Mouse (Mus musculus) G1E-ER4 (cell line): ENCODE data around the gene Zfp281. TPM values are rescaled to one million over a fixed set of nuclear protein-coding genes. Genes with fewer than 3 reads are reported as not detected.

Experiments
- GATA1 ChIP-seq: IDR thresholded peaks from one replicate; pipeline ENCODE4 v1.8.0; 2012; ENCODE audit warnings: low read length, inconsistent platforms
- polyA plus RNA-seq: library from polyadenylated mRNA; stranded (reverse); fragments of >175 nt; gene quantifications from 2 replicates; pipeline ENCODE4 v1.2.3, GENCODE M21; 2012

Zfp281 gene
- polyA plus RNA-seq, 1 experiment: 22.3 TPM

DNA sequence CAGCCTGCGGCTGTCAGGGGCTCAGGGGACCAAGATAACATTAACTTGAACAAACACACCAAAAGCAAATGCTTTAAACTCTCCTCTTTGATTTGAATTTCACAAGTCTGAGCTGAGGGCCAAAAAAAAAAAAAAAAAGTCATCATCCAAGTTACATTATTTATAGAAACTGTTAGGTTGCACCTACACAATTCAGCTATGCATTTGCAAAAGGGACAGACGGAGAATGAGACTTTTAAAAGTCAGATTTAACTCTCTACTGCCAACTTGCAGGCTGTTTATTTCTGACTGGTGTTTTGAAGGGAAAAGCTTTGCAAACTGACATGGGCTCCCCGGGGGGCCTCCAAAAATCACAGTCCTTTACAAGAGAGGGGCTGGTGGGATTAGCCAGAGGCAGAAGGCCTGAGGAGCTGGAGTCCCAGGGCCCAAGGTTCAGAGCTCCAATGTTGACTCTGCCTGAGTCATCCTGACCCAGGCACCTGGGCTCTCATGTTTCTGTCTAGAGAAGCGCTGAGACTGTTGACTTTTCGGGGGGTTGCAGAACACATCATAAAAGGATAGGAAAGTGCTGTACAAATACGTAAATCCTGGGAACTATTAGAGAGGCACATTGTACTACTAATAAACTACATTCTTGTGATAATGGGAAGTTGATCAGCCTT is 40.4 kb downstream of the Zfp281 start:
- no peak for TF ChIP-seq GATA1

DNA sequence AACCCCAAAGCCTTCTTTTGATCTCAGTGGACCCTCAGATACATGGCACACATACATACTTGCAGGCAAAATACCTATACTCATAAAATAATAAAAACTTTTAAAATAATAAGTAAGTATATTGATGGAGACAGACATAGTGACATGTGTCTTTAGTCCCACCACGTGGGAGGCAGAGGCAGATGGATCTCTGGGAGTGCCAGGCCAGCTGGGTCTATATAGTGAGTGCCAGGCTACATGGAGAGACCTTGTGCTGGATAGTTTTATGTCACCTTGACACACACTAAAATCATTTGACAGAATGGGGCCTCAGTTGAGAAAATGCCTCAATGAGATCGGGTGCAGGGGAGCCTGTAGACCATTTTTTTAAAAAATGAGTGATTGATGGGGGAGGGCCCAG is 41.8 kb downstream of the Zfp281 start:
- TF ChIP-seq GATA1: no peak

DNA sequence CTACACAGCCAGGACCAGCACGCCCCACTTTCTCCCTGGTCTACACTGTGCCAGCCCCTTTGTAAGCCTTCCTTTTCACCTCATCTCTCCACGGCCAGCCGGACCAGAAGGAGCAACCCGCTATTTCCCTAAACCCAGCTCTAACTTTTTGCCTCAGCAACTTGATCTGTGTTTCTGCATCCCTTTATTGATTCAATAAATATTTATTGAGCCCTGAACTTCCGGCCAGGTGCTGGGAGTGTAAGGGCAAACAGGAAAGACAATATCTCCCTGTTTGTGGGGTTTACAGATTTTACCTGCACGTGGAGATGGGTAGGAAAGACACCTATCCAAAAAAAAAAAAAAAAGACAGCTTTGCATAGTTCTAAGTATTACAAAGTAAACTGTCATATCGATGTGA is 45.2 kb downstream of the Zfp281 start:
- no peak for TF ChIP-seq GATA1

DNA sequence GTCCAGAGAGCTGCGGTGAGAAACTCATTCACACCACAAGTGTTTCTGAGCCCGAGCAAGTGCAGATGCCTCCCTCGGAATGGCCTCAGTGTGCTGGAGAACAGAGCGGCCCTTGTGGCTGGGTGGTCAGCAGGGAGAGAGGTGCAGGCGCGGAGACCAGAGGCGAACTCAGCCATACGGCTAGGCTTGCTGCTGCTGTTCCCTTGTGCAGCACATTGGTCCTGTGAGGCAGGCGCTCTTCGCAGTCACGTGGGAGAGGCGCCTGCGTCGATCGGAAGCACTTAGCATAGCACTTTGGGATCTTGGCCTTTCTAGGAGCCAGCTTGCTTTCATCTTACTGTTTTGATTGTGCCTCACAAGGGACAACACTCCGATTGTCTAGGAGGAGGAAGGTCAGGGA is 45.7 kb downstream of the Zfp281 start:
- TF ChIP-seq GATA1: no peak

DNA sequence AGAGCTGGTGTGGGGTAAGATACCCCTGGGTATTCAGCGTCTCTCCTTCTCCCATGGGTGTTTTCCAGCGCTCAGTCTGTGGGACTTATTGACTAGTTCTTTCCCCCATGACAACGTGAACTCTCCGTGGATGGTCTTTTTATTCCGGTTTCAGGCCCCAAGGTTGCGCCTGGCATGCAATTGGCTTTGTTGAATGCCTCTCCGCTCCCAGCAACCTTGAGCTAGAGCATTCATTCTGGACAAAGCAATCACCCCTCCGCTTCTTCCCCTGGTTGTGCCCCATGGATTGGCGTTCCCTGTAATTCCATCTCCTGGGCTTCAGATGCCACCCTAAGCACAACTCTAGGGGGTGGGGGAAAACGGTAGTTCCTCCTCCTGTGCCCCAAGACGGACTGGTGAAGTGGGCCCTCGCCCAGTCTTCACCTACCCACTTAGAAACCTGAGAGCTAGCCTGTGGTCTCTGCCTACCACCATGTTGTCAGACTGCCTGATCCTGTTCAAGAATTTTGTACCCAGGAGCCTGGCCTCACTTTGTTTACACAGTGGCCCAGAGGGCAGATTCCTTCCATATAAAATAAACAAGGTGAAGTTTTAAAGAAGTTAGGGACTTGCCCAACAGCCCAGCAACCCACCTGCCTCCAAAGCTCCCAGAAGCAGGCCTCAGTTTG is 47.2 kb downstream of the Zfp281 start:
- no peak for TF ChIP-seq GATA1

DNA sequence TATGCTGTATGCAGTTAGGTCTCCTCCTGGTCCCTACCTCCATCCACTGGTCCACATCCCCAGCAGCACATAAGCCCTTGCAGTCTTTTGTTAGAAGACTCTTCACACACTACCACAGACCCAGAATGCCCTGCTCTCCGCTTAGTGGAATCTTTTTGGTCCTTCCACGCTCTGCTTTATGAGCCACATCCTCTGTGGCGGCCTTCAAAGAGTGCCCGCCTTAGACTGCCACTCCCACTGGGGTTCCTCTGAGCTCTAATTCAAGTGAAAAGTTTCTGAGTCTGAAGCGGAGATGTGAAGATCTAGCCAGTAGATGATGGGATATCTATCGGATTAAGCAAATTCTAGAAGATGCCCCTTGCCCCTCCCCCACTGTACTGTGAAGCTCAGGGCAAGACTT is 47.9 kb downstream of the Zfp281 start:
- no peak for TF ChIP-seq GATA1

DNA sequence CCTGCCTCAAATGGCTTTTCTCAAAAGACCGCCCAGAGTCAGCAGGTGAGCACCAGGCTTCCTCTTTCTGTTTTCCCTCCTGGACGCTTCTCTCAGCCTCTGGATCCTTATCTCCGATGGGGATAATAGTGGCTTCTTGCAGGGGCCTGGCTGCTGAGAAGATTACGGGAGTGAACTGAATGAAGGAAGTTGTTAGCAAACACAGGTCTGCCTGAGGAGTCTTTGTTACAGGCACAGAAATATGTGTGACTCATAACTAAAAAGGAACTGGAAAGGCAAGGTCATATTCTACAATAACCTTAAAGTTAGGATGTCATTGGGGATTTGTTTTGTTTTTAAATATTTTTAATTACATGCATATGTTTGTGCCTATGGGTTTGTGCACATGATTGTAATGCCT is 48.6 kb downstream of the Zfp281 start:
- TF ChIP-seq GATA1: no peak

DNA sequence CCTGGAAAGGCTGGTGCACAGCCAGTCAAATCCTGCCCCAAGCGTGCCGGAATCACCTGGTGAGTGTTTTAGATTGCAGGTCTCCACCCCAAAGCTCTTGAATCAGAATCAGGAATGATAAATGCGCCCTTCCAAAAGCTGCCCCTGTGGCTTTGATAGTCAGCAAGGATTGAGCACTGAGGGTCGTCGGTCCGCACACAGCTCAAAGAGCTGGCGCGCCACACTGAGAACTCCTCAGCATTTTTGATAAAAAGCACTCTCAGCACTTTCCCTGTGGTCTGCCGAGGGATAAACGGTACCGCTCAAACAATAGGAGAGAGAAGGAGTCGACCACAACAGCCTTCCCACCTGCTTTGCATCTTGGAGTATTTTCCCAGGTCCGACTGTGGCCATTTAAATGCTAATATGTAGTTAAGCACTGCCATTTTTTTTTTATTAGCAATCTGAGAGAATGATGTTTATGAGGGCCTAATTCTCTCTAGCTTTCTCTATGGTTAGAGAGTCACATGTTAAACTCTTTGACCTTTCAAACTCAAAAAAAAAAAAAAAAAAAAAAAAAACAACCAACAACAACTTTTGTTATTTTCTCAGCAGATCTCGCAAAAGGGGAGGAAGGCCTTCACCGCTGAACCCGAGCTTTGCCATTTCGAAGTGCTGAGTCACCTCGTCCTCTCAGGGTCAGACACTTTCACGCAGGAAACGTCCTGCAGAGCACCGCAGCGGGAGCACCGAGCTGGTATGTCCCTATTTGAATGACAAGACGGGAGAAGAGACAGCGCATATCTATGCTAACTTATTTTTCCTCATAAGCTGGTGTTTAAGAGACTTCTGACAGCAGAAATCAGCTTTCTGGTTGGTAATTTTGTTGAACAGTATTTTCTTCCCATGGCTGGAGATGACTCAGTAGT is 50.1 kb downstream of the Zfp281 start:
- no peak for TF ChIP-seq GATA1

DNA sequence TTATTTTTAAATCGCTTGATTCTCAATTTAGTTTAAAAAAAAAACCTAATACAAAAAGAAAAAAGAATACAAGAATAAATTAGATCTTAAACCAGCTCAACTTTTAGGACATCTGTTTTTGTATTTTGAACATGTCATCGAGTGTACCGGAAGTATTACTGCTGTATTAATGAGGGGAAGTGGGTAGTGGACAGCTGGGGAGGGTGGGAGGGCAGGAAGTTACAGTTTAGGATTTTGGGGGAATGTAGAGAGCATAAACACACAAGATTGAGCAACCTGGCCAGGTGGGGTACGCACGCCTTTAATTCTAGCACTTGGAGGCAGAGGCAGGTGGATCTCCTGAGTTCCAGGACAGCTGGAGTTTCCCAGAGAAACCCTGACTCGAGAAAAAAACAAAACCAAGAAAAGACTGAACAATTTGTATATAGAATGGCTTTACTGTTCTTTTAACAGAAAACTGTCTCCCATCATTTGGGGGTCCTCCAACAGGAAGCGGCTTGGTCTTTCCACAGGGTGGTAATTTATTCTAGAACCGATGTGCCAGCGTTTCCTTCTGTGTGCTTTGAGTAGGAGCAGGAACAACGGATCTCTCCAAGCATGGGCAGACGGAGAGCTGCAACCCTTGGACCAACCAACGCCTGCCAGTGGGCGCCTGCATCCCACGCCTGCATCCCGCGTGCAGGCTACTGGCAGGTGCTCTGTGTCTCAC is 51.2 kb downstream of the Zfp281 start:
- TF ChIP-seq GATA1: no peak

DNA sequence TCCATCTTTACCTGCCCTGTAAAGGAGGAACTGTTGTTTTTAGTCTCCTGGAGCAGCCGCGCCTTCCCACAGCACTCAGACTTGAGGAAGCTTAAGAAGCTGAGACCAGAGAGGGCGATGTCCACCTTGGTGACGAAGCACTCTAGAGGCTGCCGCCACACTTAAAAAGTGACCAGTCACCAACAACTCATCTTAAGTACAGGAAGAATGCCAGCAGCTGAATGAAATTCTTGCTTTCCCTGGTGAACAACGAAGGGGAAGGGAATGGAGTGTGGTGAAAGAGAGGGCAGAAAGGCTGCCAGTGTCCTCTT is 51.7 kb downstream of the Zfp281 start:
- TF ChIP-seq GATA1: no peak

DNA sequence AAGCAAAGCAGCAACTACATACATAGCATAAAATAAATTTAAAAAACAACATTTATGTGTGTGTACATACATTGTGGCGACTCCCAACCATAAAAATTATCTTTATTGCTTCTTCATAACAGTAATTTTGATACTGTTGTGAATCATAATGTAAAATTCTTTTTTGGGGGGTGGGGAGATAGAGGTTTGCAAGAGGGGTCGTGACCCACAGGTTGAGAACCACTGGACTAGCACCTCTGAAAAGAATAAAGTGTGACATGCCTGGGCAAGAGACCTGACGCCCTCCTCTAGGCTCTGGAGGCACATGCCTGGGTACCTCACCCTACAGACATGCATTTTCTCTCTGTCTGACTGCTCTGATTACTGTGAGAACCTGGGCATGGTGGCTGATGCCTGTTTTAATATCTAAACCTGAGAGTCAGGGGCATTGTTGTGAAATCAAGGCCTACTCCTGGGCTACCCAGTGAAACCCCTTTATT is 53.2 kb downstream of the Zfp281 start:
- TF ChIP-seq GATA1: no peak

DNA sequence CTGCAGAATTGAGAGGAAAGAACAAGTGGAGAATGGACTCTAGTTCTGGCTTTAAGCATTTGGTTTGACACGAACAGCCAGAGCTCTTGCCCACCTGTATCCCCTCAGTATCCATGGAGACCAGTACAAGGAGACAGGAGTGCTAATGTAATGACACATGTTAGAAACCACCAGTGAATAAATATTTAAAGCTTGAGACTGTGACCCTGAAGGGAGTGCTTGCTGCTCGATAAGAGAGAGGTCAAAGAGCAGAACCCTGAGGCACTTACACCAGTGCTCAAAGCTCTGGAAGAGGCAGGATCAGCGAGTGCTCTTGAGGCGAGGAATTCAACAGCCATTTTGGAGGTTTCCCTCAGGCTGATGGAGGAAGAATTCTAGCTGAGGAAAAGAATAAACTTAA is 54.1 kb downstream of the Zfp281 start:
- no peak for TF ChIP-seq GATA1

Other genes with a start within 250 kb of the Zfp281 start
- gene Ddx59, start 209.6 kb upstream of the Zfp281 start, polyA plus RNA-seq: 2.9 and 5.0 TPM in 2 replicates
- gene Kif14, start 158.6 kb upstream of the Zfp281 start, polyA plus RNA-seq: 1.8 and 2.0 TPM in 2 replicates